Mouse (Mus musculus): Measurements from ENCODE around the gene Laptm5. TPM values are rescaled to one million over a fixed set of nuclear protein-coding genes. Genes with fewer than 3 reads are reported as not detected.
A peak's percentile ranks its signal among the peaks of the same experiment; 100 is the strongest.

The Laptm5 gene
- total and polyA plus RNA-seq, 2 experiments = 4.8 to 31.5 TPM

DNA sequence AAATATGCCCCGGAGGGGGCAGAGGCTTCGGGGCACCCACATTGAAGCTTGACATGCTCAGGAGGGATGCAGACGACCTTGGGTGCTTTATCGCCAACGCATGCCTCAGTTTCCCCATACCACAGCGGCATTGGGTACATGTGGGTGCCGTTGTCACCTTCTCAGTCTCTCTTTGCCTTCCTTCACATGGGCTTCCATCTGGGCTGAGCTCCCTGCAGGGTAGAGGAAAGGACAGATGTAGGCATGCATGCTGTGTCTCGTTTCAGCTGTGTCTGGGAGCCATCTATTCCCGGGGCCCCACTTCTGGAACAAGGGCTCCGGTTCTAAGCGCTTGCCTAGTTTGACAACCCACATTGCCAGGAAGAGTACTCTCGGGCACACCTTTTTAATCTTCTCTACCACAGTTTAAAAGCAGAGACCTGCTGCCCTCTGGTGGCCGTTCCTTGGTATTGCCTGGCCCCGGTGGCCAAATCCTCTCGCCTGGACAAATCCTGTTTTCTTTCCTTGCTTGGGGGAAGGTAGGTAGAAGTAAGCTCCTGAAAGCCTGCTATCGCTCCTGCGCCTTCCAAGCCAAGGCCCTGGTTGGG lies 20.8 kb upstream of the Laptm5 start:
- Histone ChIP-seq H3K36me3 (ENCODE audit: control insufficient read depth, insufficient read depth, low read length) (no peaks in the 10 kb centered on the region), H3K79me2 (ENCODE audit: control insufficient read depth, insufficient read depth, low read length) (no peaks in the 10 kb centered on the region), H3K27ac (replicated peaks; ENCODE audit: insufficient read depth, low read depth, low read length) (no peak overlapping the region), H3K4me3 (ENCODE audit: insufficient read depth, low read depth, low read length) (no peak overlapping the region), H3K9ac (ENCODE audit: low read depth, low read length) (no peak overlapping the region), H3K27me3 (ENCODE audit: control insufficient read depth, insufficient read depth, low read length) (no peaks in the 10 kb centered on the region), H3K4me1 (ENCODE audit: control insufficient read depth, insufficient read depth, low read length) (no peaks in the 10 kb centered on the region)
- peak; percentile 21 for DNase-seq (ENCODE audit: extremely low read depth, low read depth, low spot score)
- 31% methylated on average over 17 of the region's 17 CpGs for WGBS
- TF ChIP-seq POLR2A (IDR thresholded peaks at IDR 0.05; ENCODE audit: extremely low read depth, insufficient read depth, low read length) = no peak
- TF ChIP-seq CTCF (IDR thresholded peaks at IDR 0.05; ENCODE audit: low read depth, low read length) = peak; percentile 92

GRCm38 (mm10) chr4:130893688-130894087 lies 19.2 kb upstream of the Laptm5 start:
- no peaks in the 10 kb centered on the region for H3K36me3 ChIP-seq (ENCODE audit: control insufficient read depth, insufficient read depth, low read length)
- TF ChIP-seq CTCF (IDR thresholded peaks at IDR 0.05; ENCODE audit: low read depth, low read length) = no peak
- no peak for TF ChIP-seq POLR2A (IDR thresholded peaks at IDR 0.05; ENCODE audit: extremely low read depth, insufficient read depth, low read length)
- no peak overlapping the region for H3K4me3 ChIP-seq (ENCODE audit: insufficient read depth, low read depth, low read length)
- DNase-seq (ENCODE audit: extremely low read depth, low read depth, low spot score) = no peak
- no peaks in the 10 kb centered on the region for H3K27me3 ChIP-seq (ENCODE audit: control insufficient read depth, insufficient read depth, low read length)
- 64% methylated on average over 5 of the region's 5 CpGs for WGBS
- H3K79me2 ChIP-seq (ENCODE audit: control insufficient read depth, insufficient read depth, low read length) = no peaks in the 10 kb centered on the region
- H3K9ac ChIP-seq (ENCODE audit: low read depth, low read length) = no peak overlapping the region
- H3K27ac ChIP-seq (replicated peaks; ENCODE audit: insufficient read depth, low read depth, low read length) = no peak overlapping the region
- no peaks in the 10 kb centered on the region for H3K4me1 ChIP-seq (ENCODE audit: control insufficient read depth, insufficient read depth, low read length)

- Histone ChIP-seq H3K4me1 (ENCODE audit: control insufficient read depth, insufficient read depth, low read length) (no peaks in the 10 kb centered on the region), H3K79me2 (ENCODE audit: control insufficient read depth, insufficient read depth, low read length) (no peaks in the 10 kb centered on the region), H3K9ac (ENCODE audit: low read depth, low read length) (no peak overlapping the region), H3K4me3 (ENCODE audit: insufficient read depth, low read depth, low read length) (no peak overlapping the region), H3K36me3 (ENCODE audit: control insufficient read depth, insufficient read depth, low read length) (no peaks in the 10 kb centered on the region), H3K27me3 (ENCODE audit: control insufficient read depth, insufficient read depth, low read length) (no peaks in the 10 kb centered on the region), H3K27ac (replicated peaks; ENCODE audit: insufficient read depth, low read depth, low read length) (no peak overlapping the region)
- TF ChIP-seq POLR2A (IDR thresholded peaks at IDR 0.05; ENCODE audit: extremely low read depth, insufficient read depth, low read length) (no peak), CTCF (IDR thresholded peaks at IDR 0.05; ENCODE audit: low read depth, low read length) (no peak)
- no peak for DNase-seq (ENCODE audit: extremely low read depth, low read depth, low spot score)
- WGBS = 88% methylated on average over 6 of the region's 6 CpGs
These were observed 17.2 kb upstream of the Laptm5 start for GRCm38 (mm10) chr4:130895701-130896100.

- Histone ChIP-seq H3K79me2 (ENCODE audit: control insufficient read depth, insufficient read depth, low read length) (no peaks in the 10 kb centered on the region), H3K27me3 (ENCODE audit: control insufficient read depth, insufficient read depth, low read length) (no peaks in the 10 kb centered on the region), H3K4me1 (ENCODE audit: control insufficient read depth, insufficient read depth, low read length) (no peaks in the 10 kb centered on the region), H3K9ac (ENCODE audit: low read depth, low read length) (no peak overlapping the region), H3K36me3 (ENCODE audit: control insufficient read depth, insufficient read depth, low read length) (no peaks in the 10 kb centered on the region), H3K27ac (replicated peaks; ENCODE audit: insufficient read depth, low read depth, low read length) (no peak overlapping the region), H3K4me3 (ENCODE audit: insufficient read depth, low read depth, low read length) (no peak overlapping the region)
- no peak for DNase-seq (ENCODE audit: extremely low read depth, low read depth, low spot score)
- 71% methylated on average over 2 of the region's 2 CpGs for WGBS
- TF ChIP-seq POLR2A (IDR thresholded peaks at IDR 0.05; ENCODE audit: extremely low read depth, insufficient read depth, low read length) (no peak), CTCF (IDR thresholded peaks at IDR 0.05; ENCODE audit: low read depth, low read length) (peak; percentile 28; the same call in 1 of the 2 replicates)
These were observed 16.6 kb upstream of the Laptm5 start for GRCm38 (mm10) chr4:130896372-130896771.

GRCm38 (mm10) chr4:130899383-130899781 lies 13.5 kb upstream of the Laptm5 start:
- TF ChIP-seq POLR2A (IDR thresholded peaks at IDR 0.05; ENCODE audit: extremely low read depth, insufficient read depth, low read length) (no peak), CTCF (IDR thresholded peaks at IDR 0.05; ENCODE audit: low read depth, low read length) (no peak)
- Histone ChIP-seq H3K4me1 (ENCODE audit: control insufficient read depth, insufficient read depth, low read length) (no peaks in the 10 kb centered on the region), H3K79me2 (ENCODE audit: control insufficient read depth, insufficient read depth, low read length) (no peaks in the 10 kb centered on the region), H3K27me3 (ENCODE audit: control insufficient read depth, insufficient read depth, low read length) (no peaks in the 10 kb centered on the region), H3K9ac (ENCODE audit: low read depth, low read length) (no peak overlapping the region), H3K27ac (replicated peaks; ENCODE audit: insufficient read depth, low read depth, low read length) (no peak overlapping the region), H3K36me3 (ENCODE audit: control insufficient read depth, insufficient read depth, low read length) (no peaks in the 10 kb centered on the region), H3K4me3 (ENCODE audit: insufficient read depth, low read depth, low read length) (no peak overlapping the region)
- WGBS = 59% methylated on average over 3 of the region's 3 CpGs
- DNase-seq (ENCODE audit: extremely low read depth, low read depth, low spot score) = no peak

- Histone ChIP-seq H3K27me3 (ENCODE audit: control insufficient read depth, insufficient read depth, low read length) (no peaks in the 10 kb centered on the region), H3K9ac (ENCODE audit: low read depth, low read length) (no peak overlapping the region), H3K79me2 (ENCODE audit: control insufficient read depth, insufficient read depth, low read length) (no peaks in the 10 kb centered on the region), H3K4me1 (ENCODE audit: control insufficient read depth, insufficient read depth, low read length) (no peaks in the 10 kb centered on the region), H3K36me3 (ENCODE audit: control insufficient read depth, insufficient read depth, low read length) (no peaks in the 10 kb centered on the region), H3K27ac (replicated peaks; ENCODE audit: insufficient read depth, low read depth, low read length) (no peak overlapping the region), H3K4me3 (ENCODE audit: insufficient read depth, low read depth, low read length) (no peak overlapping the region)
- DNase-seq (ENCODE audit: extremely low read depth, low read depth, low spot score) = no peak
- WGBS = 73% methylated on average over 6 of the region's 6 CpGs
- TF ChIP-seq POLR2A (IDR thresholded peaks at IDR 0.05; ENCODE audit: extremely low read depth, insufficient read depth, low read length) (no peak), CTCF (IDR thresholded peaks at IDR 0.05; ENCODE audit: low read depth, low read length) (no peak)
These were observed 13.0 kb upstream of the Laptm5 start for GRCm38 (mm10) chr4:130899782-130900427.

Measured in liver, adult 2 months (tissue).